Mouse (Mus musculus) liver, adult 2 months (tissue): Measurements from ENCODE around the gene Xylt1.

Experiments
- CTCF ChIP-seq: fragments of 200-500 bp; IDR thresholded peaks from 2 replicates; pipeline ENCODE4 v1.5.1; 2011; ENCODE audit warnings: low read depth, low read length, control low read depth
- POLR2A ChIP-seq: fragments of 200-500 bp; IDR thresholded peaks from 2 replicates; pipeline ENCODE4 v1.6.1; 2011; ENCODE audit warnings: low read length, control low read depth; ENCODE audit not compliant: insufficient read depth; ENCODE audit errors: extremely low read depth

DNA sequence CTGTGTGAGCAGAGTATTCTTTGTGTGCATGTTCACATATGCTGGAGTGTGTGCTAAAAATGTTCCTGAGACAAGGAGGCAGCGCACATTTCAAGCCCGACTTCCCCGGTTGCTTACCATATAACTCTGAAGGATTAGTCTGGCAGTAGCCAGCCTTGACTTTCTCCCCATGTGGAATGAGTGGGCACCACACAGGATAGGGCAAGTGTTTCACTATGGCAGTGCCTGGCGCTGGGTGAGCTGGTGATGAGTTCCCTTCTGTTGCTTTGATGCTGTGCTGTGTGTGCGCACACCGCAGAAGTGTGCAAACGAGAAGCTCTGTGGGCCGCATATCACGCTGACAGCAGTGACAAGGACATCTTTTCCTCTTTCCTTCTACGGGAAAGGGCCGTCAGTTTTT, 56.1 kb downstream of the Xylt1 start:
- TF ChIP-seq CTCF (no peak), POLR2A (no peak)
